Mouse (Mus musculus) kidney, adult 2 months (tissue): ENCODE data around the gene Stag1.

Experiments used
- CTCF ChIP-seq: fragments of 200-500 bp; conservative IDR thresholded peaks from 2 replicates; pipeline ENCODE4 v1.5.1; 2011; ENCODE audit warnings: low read depth, mild to moderate bottlenecking, control low read depth, low read length, moderate library complexity, mixed read lengths; ENCODE audit not compliant: insufficient read depth, insufficient read length
- POLR2A ChIP-seq: fragments of 200-500 bp; IDR thresholded peaks from one replicate; pipeline ENCODE4 v1.6.1; 2011; ENCODE audit warnings: low read depth, low read length, control low read depth

DNA sequence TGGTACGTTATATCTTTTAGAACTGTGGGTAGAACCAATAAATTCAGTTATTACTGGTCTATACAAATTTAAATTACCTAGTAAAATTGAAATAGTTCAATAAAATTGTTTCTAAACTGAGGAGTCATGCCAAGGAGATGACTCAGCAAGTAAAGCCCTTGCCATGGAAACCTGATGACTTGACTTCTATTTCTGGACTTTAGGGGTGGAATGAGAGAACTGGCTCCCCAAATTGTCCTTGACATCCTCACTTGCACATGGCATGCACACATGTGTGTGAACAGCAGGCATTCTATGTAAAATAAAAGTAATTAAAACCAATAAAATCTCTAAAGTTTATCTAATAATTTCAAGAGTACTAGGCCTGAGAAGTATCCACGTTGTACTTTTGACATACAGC is 98.9 kb downstream of the Stag1 start:
- TF ChIP-seq CTCF, result no peak
- no peak for TF ChIP-seq POLR2A
